Mouse (Mus musculus) MEL (cell line): ENCODE data around the gene Olfr332. TPM values are rescaled to one million over a fixed set of nuclear protein-coding genes. Genes with fewer than 3 reads are reported as not detected.
"Not testable (repeated sequence)": the region's sequence is repeated elsewhere in the genome, so short reads cannot be mapped to it uniquely, and the experiment has no call there.

Experiments
- DNase-seq: peaks from one replicate; pipeline ENCODE4 v3.0.0; 2011; ENCODE audit warnings: low read depth, low spot score
- H3K27ac ChIP-seq: 2 replicates; pipeline ENCODE4 v1.5.1; 2012; ENCODE audit warnings: low read depth, mild to moderate bottlenecking, control low read depth, low read length, moderate library complexity; ENCODE audit not compliant: control insufficient read depth
- H3K27me3 ChIP-seq, 2 experiments: fragments of 150-350 bp in 1 of 2; sonication (generic) in 1 of 2; 2 replicates each; pipeline ENCODE4 v1.6.1; 2012; ENCODE audit warnings: low read length in 2 of 2, mild to moderate bottlenecking in 2 of 2, improper control_type of control experiment in 1 of 2, moderate library complexity in 1 of 2; ENCODE audit not compliant: insufficient read depth in 2 of 2, control insufficient read depth in 1 of 2
- H3K36me3 ChIP-seq, 2 experiments: 2 replicates each; pipeline ENCODE4 v1.6.1; 2012 to 2014; ENCODE audit warnings: low read length in 2 of 2, improper control_type of control experiment in 1 of 2, inconsistent platforms in 1 of 2, mild to moderate bottlenecking in 1 of 2; ENCODE audit not compliant: insufficient read depth in 2 of 2, control insufficient read depth in 1 of 2
- H3K4me1 ChIP-seq, 2 experiments: fragments of 150-350 bp in 1 of 2; sonication (generic) in 1 of 2; 2 replicates each; pipeline ENCODE4 v1.6.1; 2012; ENCODE audit warnings: low read length in 2 of 2, improper control_type of control experiment in 1 of 2, mild to moderate bottlenecking in 1 of 2; ENCODE audit not compliant: insufficient read depth in 2 of 2, control insufficient read depth in 1 of 2
- H3K4me3 ChIP-seq, 2 experiments: fragments of 150-350 bp in 1 of 2; sonication (generic) in 1 of 2; 2 replicates each; pipeline ENCODE4 v1.5.1; 2012; ENCODE audit warnings: low read depth in 2 of 2, low read length in 2 of 2, mild to moderate bottlenecking in 2 of 2, moderate library complexity in 2 of 2, control low read depth in 1 of 2, improper control_type of control experiment in 1 of 2; ENCODE audit not compliant: control insufficient read depth in 1 of 2, insufficient read depth in 1 of 2
- H3K79me2 ChIP-seq: 2 replicates; pipeline ENCODE4 v1.6.1; 2012; ENCODE audit warnings: mild to moderate bottlenecking, low read length, moderate library complexity; ENCODE audit not compliant: control insufficient read depth, poor library complexity, insufficient read depth
- H3K9ac ChIP-seq: 2 replicates; pipeline ENCODE4 v1.6.1; 2012; ENCODE audit warnings: low read depth, mild to moderate bottlenecking, control low read depth, low read length, moderate library complexity; ENCODE audit not compliant: control insufficient read depth, poor library complexity, severe bottlenecking
- H3K9me3 ChIP-seq: fragments of 150-350 bp; sonication (generic); replicated peaks from 2 replicates; pipeline ENCODE4 v1.6.1; 2012; ENCODE audit warnings: mild to moderate bottlenecking, low read length, improper control_type of control experiment, moderate library complexity; ENCODE audit not compliant: insufficient read depth
- E2F4 ChIP-seq: IDR thresholded peaks from 2 replicates; pipeline ENCODE4 v1.6.1; 2011; ENCODE audit warnings: low read depth, low read length, improper control_type of control experiment, borderline replicate concordance
- ELF1 ChIP-seq: IDR thresholded peaks from 2 replicates; pipeline ENCODE4 v1.6.1; 2014; ENCODE audit warnings: low read depth, mild to moderate bottlenecking, inconsistent platforms, low read length, improper control_type of control experiment, moderate library complexity
- ETS1 ChIP-seq: IDR thresholded peaks from 2 replicates; pipeline ENCODE4 v1.6.1; 2012; ENCODE audit warnings: low read depth, mild to moderate bottlenecking, inconsistent platforms, low read length, improper control_type of control experiment, moderate library complexity
- MXI1 ChIP-seq: IDR thresholded peaks from 2 replicates; pipeline ENCODE4 v1.6.1; 2011; ENCODE audit warnings: mild to moderate bottlenecking, low read depth, low read length, improper control_type of control experiment
- SMC3 ChIP-seq: IDR thresholded peaks from 2 replicates; pipeline ENCODE4 v1.6.1; 2011; ENCODE audit warnings: low read depth, low read length, improper control_type of control experiment
- TCF12 ChIP-seq: IDR thresholded peaks from 2 replicates; pipeline ENCODE4 v1.6.1; 2014; ENCODE audit warnings: low read depth, mild to moderate bottlenecking, inconsistent platforms, low read length, improper control_type of control experiment, moderate library complexity
- polyA plus RNA-seq, 2 experiments: library from polyadenylated mRNA; stranded (reverse) in 1 of 2; unstranded in 1 of 2; fragments of >175 nt in 1 of 2; fragments of >200 nt in 1 of 2; gene quantifications; 2 replicates each; pipeline versions ENCODE4 v1.2.1 to v1.2.4; 2012; ENCODE audit warnings: low replicate concordance in 2 of 2, low read depth in 1 of 2; ENCODE audit not compliant: insufficient read length in 2 of 2, insufficient read depth in 1 of 2, missing spikeins in 1 of 2
- total RNA-seq: library from RNA; depleted of rRNA; stranded (reverse); fragments of 300-350 nt; gene quantifications from 2 replicates; pipeline ENCODE4 v1.2.3, GENCODE M21; 2012; rRNA removed

The Olfr332 gene
- total RNA-seq, result not detected in 2 replicates
- not detected for polyA plus RNA-seq

DNA sequence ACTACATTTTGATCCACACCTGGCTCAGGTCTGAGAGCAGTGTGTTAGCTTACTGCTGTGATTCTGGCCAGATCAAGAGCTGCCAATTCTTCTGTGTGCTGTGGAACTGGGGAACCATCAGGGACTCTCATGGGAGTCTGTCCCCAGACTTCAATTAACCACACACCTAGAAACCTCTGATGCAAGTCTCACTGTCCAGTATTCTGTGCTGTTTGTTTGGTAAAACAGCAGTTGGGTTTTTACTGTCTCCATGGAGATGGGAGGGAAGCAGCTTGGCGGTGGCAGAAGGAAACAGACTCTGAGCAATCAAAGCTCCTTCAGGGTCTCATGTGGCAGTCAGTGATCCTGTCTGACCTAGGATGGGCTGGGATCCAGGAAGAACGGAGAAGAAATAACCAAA is at the start of gene Olfr332:
Gene Olfr332, minus strand, starts transcription at position 101 of the 400 bp plus-strand sequence.
- Histone ChIP-seq H3K4me3 (no peak within 1 kb of the TSS), H3K9ac (no peak within 1 kb of the TSS), H3K9me3 (no peaks in the 10 kb centered on the region), H3K4me1 (no peaks in the 10 kb centered on the region), H3K79me2 (no peaks in the 10 kb centered on the region), H3K27me3 (peaks cover 12 to 14% of the 10 kb centered on the region in 2 experiments), H3K27ac (no peak within 1 kb of the TSS), H3K36me3 (no peaks in the 10 kb centered on the region)
- TF ChIP-seq TCF12 (no peak), ETS1 (no peak), SMC3 (no peak), ELF1 (no peak), MXI1 (no peak), E2F4 (no peak)
- no peak for DNase-seq

- not testable (repeated sequence) for H3K79me2 ChIP-seq, H3K4me1 ChIP-seq, H3K27ac ChIP-seq, H3K4me3 ChIP-seq, DNase-seq, H3K36me3 ChIP-seq, H3K9me3 ChIP-seq, H3K9ac ChIP-seq
- H3K27me3 ChIP-seq, result peaks cover 9 to 27% of the 10 kb centered on the region in 2 experiments
Observed at GRCm38 (mm10) chr11:58534736-58535135, 42.4 kb upstream of the Olfr332 start, which contains the start of gene Olfr330. Gene Olfr330, minus strand, starts transcription at chr11:58534836.

- H3K27me3 ChIP-seq, H3K9ac ChIP-seq, DNase-seq, H3K79me2 ChIP-seq, H3K4me1 ChIP-seq, H3K9me3 ChIP-seq, H3K27ac ChIP-seq, H3K4me3 ChIP-seq, H3K36me3 ChIP-seq: not testable (repeated sequence)
Observed at GRCm38 (mm10) chr11:58519756-58520155, 27.4 kb upstream of the Olfr332 start.

DNA sequence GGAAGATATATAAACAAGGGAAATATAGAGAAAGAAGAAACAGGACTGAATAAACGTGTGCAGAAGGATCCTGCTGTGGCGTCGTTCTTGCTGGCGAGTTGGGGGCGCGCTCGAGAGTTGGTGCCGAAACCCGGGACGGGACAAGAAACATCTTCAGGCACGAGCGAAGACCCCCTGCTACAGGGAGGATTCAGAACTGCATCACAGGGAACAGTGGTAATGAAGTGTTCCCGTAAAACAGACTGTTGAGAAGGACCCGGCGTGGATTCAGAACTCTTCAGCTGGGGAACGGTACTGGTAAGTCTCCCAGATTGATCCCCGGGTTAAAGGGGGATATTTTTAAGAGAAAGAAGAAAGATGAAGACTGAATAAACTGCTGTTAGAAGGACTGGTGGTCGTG is 26.6 kb upstream of the Olfr332 start:
- not testable (repeated sequence) for H3K4me1 ChIP-seq, H3K27ac ChIP-seq, DNase-seq, H3K4me3 ChIP-seq, H3K9me3 ChIP-seq, H3K36me3 ChIP-seq, H3K9ac ChIP-seq, H3K79me2 ChIP-seq, H3K27me3 ChIP-seq

DNA sequence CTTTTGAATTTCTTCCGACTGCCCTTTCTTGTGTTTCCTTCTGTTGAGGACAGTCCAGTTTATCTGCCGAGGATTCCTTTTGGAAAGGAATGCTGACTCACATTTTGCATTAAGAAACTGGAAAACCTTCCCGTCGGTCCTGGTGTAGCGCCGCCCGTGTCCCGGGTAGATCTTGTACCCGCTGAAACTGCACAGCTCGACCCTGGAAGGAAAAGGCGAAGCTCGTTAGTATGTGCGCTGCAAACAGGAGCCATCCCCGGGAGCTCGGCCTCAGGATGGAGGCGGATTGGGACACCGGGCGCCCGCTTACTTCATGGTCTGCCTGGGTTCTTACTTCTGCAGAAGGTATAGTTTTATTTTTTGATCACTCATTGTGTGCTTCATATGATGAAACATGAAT is 16.7 kb upstream of the Olfr332 start:
- not testable (repeated sequence) for H3K27ac ChIP-seq, H3K36me3 ChIP-seq, H3K79me2 ChIP-seq, H3K27me3 ChIP-seq, DNase-seq, H3K9me3 ChIP-seq, H3K4me1 ChIP-seq, H3K9ac ChIP-seq, H3K4me3 ChIP-seq

GRCm38 (mm10) chr11:58502472-58502871 is 10.1 kb upstream of the Olfr332 start, which contains the start of gene Olfr331:
Gene Olfr331, minus strand, starts transcription at chr11:58502572.
- H3K27ac ChIP-seq, DNase-seq, H3K9me3 ChIP-seq, H3K4me3 ChIP-seq, H3K36me3 ChIP-seq, H3K4me1 ChIP-seq, H3K9ac ChIP-seq, H3K79me2 ChIP-seq: not testable (repeated sequence)
- H3K27me3 ChIP-seq, result peaks cover 4 to 18% of the 10 kb centered on the region in 2 experiments
